Mouse (Mus musculus) limb, embryonic 11.5 days (tissue): ENCODE results near the gene Mical2. TPM values are rescaled to one million over a fixed set of nuclear protein-coding genes. Genes with fewer than 3 reads are reported as not detected.

Experiments
- ATAC-seq: fragments of 200-750 bp; cut with Nextera tagmentation; 2 replicates; pipeline ENCODE4 v1.8.0; 2017; ENCODE audit warnings: low read depth; ENCODE audit not compliant: insufficient number of reproducible peaks, low FRiP score, low TSS enrichment
- DNase-seq: peaks from one replicate; pipeline ENCODE4 v3.0.0-alpha.2; 2015; ENCODE audit warnings: low spot score
- H3K27ac ChIP-seq: fragments of 300-500 bp; sonication (generic); replicated peaks from 2 replicates; pipeline ENCODE4 v1.5.1; 2014; ENCODE audit warnings: low read depth, mild to moderate bottlenecking, low read length
- H3K27me3 ChIP-seq: fragments of 300-500 bp; sonication (generic); 2 replicates; pipeline ENCODE4 v1.6.1; 2014; ENCODE audit warnings: mild to moderate bottlenecking, low read length, mixed read lengths; ENCODE audit not compliant: control insufficient read depth, insufficient read depth
- H3K36me3 ChIP-seq: fragments of 300-500 bp; sonication (generic); 2 replicates; pipeline ENCODE4 v1.6.1; 2014; ENCODE audit warnings: mild to moderate bottlenecking, low read length, moderate library complexity, mixed read lengths; ENCODE audit not compliant: control insufficient read depth, insufficient read depth
- H3K4me1 ChIP-seq: fragments of 300-500 bp; sonication (generic); 2 replicates; pipeline ENCODE4 v1.6.1; 2014; ENCODE audit warnings: low read length, mixed read lengths; ENCODE audit not compliant: control insufficient read depth, insufficient read depth
- H3K4me2 ChIP-seq: fragments of 300-500 bp; sonication (generic); 2 replicates; pipeline ENCODE4 v1.6.1; 2014; ENCODE audit warnings: low read depth, mild to moderate bottlenecking, moderate library complexity; ENCODE audit not compliant: severe bottlenecking
- H3K4me3 ChIP-seq: fragments of 300-500 bp; sonication (generic); 2 replicates; pipeline ENCODE4 v1.5.1; 2014; ENCODE audit warnings: low read depth, low read length
- H3K9ac ChIP-seq: fragments of 300-500 bp; sonication (generic); 2 replicates; pipeline ENCODE4 v1.6.1; 2014; ENCODE audit warnings: mild to moderate bottlenecking, low read length
- H3K9me3 ChIP-seq: fragments of 300-500 bp; sonication (generic); 2 replicates; pipeline ENCODE4 v1.6.1; 2016; ENCODE audit warnings: low read length; ENCODE audit not compliant: control insufficient read depth
- WGBS: fragments of 180-500 bp; shearing (Covaris S2); extraction: QIAGEN DNeasy Blood & Tissue Kit; methylation state at CpG from one replicate; pipeline ENCODE4 v1.1.7; 2014; 5-methylcytosine and 5-hydroxymethylcytosine counted together
- polyA plus RNA-seq: library from polyadenylated mRNA; unstranded; fragments of >200 nt; fragmentation: Nextera tagmentation; extraction: Ambion mirVana; gene quantifications from 2 replicates; pipeline ENCODE4 v1.2.1, GENCODE M21; 2014

Mical2 gene
- polyA plus RNA-seq, 1 experiment from 2014 or later, result 2.3 TPM

DNA sequence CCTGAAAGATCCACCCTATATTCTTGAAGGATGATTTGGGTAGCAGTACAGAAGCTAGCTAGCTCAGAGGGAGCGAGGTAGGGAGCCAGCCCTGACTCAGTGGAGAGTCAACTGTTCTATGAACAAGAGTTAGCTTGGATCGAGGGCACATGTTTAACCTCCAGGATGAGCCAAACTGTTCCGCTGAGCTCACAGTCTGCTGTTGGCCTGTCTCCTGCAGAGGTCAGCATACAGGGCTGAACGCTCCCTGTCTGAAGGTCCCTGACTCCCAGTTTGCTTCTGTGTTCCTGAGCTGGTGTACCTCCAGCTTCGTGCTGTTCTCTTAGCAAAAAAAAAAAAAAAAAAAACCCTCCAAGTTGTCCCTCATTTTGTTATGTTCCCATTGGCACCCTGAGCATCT is 112.1 kb downstream of the Mical2 start:
- Histone ChIP-seq H3K4me2 (no peak overlapping the region), H3K36me3 (no peaks in the 10 kb centered on the region), H3K9me3 (no peaks in the 10 kb centered on the region), H3K27ac (no peak overlapping the region), H3K4me1 (no peaks in the 10 kb centered on the region), H3K27me3 (no peaks in the 10 kb centered on the region), H3K4me3 (no peak overlapping the region), H3K9ac (no peak overlapping the region)
- ATAC-seq (no peak), DNase-seq (no peak)
- 84% methylated on average over 5 of the region's 5 CpGs for WGBS

GRCm38 (mm10) chr7:112341052-112341451 is 115.4 kb downstream of the Mical2 start:
- WGBS, result 82% methylated on average over 3 of the region's 3 CpGs
- H3K27ac ChIP-seq, result no peak overlapping the region
- H3K4me2 ChIP-seq, result no peak overlapping the region
- H3K36me3 ChIP-seq, result no peaks in the 10 kb centered on the region
- H3K27me3 ChIP-seq, result no peaks in the 10 kb centered on the region
- no peaks in the 10 kb centered on the region for H3K9me3 ChIP-seq
- ATAC-seq (no peak), DNase-seq (no peak)
- H3K9ac ChIP-seq, result no peak overlapping the region
- no peaks in the 10 kb centered on the region for H3K4me1 ChIP-seq
- H3K4me3 ChIP-seq, result no peak overlapping the region

DNA sequence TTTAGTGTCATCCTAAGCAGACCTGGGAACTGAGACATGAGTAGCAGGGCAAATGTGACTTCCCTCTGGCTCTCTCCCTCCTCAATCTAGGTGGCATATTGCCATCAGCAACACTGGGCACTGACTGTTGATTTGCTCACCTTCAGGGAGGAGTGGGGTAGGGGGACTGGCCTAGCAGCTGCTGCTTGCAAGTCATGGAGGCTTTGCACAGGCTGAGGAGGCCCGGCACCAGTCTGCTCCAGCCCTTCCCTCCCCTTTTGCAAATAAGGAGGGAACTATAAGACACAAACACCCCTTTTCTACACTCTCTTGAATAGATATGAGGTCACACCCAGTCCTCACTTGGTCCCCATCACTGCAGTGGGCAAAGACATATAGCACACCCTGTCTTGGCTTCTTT is 120.0 kb downstream of the Mical2 start:
- Histone ChIP-seq H3K4me3 (no peak overlapping the region), H3K36me3 (no peaks in the 10 kb centered on the region), H3K27ac (no peak overlapping the region), H3K4me1 (no peaks in the 10 kb centered on the region), H3K9ac (no peak overlapping the region), H3K9me3 (no peaks in the 10 kb centered on the region), H3K27me3 (no peaks in the 10 kb centered on the region), H3K4me2 (no peak overlapping the region)
- 81% methylated on average over 1 of the region's 1 CpGs for WGBS
- DNase-seq (no peak), ATAC-seq (no peak)

DNA sequence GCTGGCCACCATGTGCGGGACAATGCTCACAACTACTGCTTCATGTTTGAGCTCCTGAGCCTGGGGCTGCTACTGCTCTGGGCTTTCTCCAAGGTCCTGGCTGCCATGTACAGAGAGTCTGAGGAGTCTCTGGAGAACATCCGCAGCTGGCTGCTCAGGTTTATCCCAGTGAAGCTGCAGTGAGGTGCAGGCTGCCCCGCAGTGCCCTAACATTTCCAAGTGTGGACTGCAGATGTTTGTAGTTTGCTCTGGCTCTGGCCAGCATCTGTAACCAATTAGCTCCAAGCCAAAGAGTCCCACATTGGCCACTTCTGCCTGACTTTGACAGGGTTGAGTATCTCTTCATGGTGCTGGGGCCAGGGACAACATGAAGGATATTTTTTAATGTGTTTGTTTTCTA is 125.9 kb downstream of the Mical2 start:
- Histone ChIP-seq H3K4me3 (no peak overlapping the region), H3K27me3 (no peaks in the 10 kb centered on the region), H3K4me1 (peaks cover 31% of the 10 kb centered on the region), H3K9ac (no peak overlapping the region), H3K4me2 (0 out of 2 replicates have a peak overlapping the region, but pooled peaks have one; percentile 8), H3K36me3 (no peaks in the 10 kb centered on the region), H3K27ac (peak overlapping the region; percentile 79; the same call in 1 of the 2 replicates), H3K9me3 (no peaks in the 10 kb centered on the region)
- DNase-seq (peak; percentile 86), ATAC-seq (peak; percentile 71; the same call in 1 of the 2 replicates)
- WGBS, result 17% methylated on average over 3 of the region's 3 CpGs

GRCm38 (mm10) chr7:112352005-112352404 is 126.3 kb downstream of the Mical2 start:
- Histone ChIP-seq H3K9me3 (no peaks in the 10 kb centered on the region), H3K4me2 (no peak overlapping the region), H3K9ac (no peak overlapping the region), H3K36me3 (no peaks in the 10 kb centered on the region), H3K4me3 (no peak overlapping the region), H3K27ac (no peak overlapping the region), H3K4me1 (peaks cover 31% of the 10 kb centered on the region), H3K27me3 (no peaks in the 10 kb centered on the region)
- ATAC-seq (0 out of 2 replicates have a peak, but pooled peaks have one; percentile 42), DNase-seq (peak; percentile 51)
- 23% methylated on average over 4 of the region's 4 CpGs for WGBS

DNA sequence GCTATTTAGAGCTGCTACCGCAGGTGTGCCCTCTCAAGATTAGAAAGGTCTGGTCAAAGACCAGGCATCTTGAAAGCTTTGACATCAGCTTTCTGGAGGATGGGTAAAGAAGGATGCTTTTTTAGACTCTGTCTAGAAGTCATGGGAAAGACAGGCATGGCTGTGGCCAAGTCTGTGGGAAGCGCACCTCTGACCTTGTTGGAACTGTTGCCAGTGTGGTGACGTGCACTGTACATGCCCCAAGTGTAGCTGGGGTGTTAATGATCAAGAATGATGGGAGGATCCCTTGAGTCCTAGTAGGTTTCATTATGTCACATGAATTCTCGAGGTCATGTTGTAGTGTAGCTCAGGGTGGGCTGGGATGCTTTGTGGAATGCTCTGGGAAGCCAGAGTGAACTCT is 127.4 kb downstream of the Mical2 start:
- Histone ChIP-seq H3K9me3 (no peaks in the 10 kb centered on the region), H3K27ac (0 out of 2 replicates have a peak overlapping the region, but pooled peaks have one; percentile 30), H3K9ac (no peak overlapping the region), H3K4me3 (no peak overlapping the region), H3K4me2 (no peak overlapping the region), H3K4me1 (peaks cover 31% of the 10 kb centered on the region), H3K36me3 (no peaks in the 10 kb centered on the region), H3K27me3 (no peaks in the 10 kb centered on the region)
- DNase-seq (no peak), ATAC-seq (no peak)
- WGBS, result 58% methylated on average over 4 of the region's 4 CpGs

- Histone ChIP-seq H3K4me2 (no peak overlapping the region), H3K4me1 (peaks cover 31% of the 10 kb centered on the region), H3K9ac (no peak overlapping the region), H3K4me3 (no peak overlapping the region), H3K27ac (no peak overlapping the region), H3K36me3 (no peaks in the 10 kb centered on the region), H3K9me3 (no peaks in the 10 kb centered on the region), H3K27me3 (no peaks in the 10 kb centered on the region)
- no peak for ATAC-seq
- no peak for DNase-seq
- WGBS, result 80% methylated on average over 11 of the region's 11 CpGs
Observed at GRCm38 (mm10) chr7:112353939-112354338, 128.3 kb downstream of the Mical2 start.

- Histone ChIP-seq H3K27me3 (no peaks in the 10 kb centered on the region), H3K27ac (peak overlapping the region; percentile 30; the same call in 1 of the 2 replicates), H3K4me2 (no peak overlapping the region), H3K4me1 (peaks cover 31% of the 10 kb centered on the region), H3K9me3 (no peaks in the 10 kb centered on the region), H3K4me3 (no peak overlapping the region), H3K36me3 (no peaks in the 10 kb centered on the region), H3K9ac (no peak overlapping the region)
- WGBS, result 49% methylated on average over 7 of the region's 7 CpGs
- DNase-seq (no peak), ATAC-seq (no peak)
Observed at GRCm38 (mm10) chr7:112354503-112354951, 128.9 kb downstream of the Mical2 start.

DNA sequence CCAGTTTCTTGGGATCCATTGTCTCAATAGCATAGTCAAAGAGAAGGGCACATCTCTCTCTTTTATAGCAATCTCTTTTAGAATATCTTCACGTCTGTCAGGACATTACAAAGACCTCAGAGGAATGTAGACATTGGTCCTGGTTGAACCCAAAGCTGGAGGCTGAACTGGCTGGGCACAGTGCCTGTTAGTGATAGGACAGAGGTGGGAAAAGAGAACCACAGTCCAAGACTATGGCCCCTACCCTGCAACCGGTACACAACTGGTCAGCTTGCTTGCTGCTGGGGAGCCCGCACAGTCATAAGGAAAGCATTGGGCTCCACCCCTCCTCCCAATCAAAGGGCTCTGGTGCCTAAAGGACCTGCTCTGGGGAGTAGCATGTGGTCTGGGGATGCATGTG is 133.9 kb downstream of the Mical2 start:
- WGBS, result 83% methylated on average over 3 of the region's 3 CpGs

More for the DNA sequence above, 133.9 kb downstream of the Mical2 start:
- ATAC-seq (no peak), DNase-seq (no peak)
- Histone ChIP-seq H3K4me2 (no peak overlapping the region), H3K9me3 (no peaks in the 10 kb centered on the region), H3K36me3 (no peaks in the 10 kb centered on the region), H3K27ac (no peak overlapping the region), H3K27me3 (no peaks in the 10 kb centered on the region), H3K4me1 (peaks cover 5% of the 10 kb centered on the region), H3K4me3 (no peak overlapping the region), H3K9ac (no peak overlapping the region)
